Mouse (Mus musculus) granulocyte monocyte progenitor cell, adult 5-6 weeks (primary cell): ENCODE data around the gene Tnfrsf25. TPM values are rescaled to one million over a fixed set of nuclear protein-coding genes. Genes with fewer than 3 reads are reported as not detected.
A peak's percentile ranks its signal among the peaks of the same experiment; 100 is the strongest.

Source experiments
- ATAC-seq: replicated peaks from 2 replicates; pipeline ENCODE4 v1.8.0; 2016; ENCODE audit warnings: mild to moderate bottlenecking, moderate TSS enrichment, inconsistent platforms; ENCODE audit not compliant: poor library complexity, severe bottlenecking
- total RNA-seq, 2 experiments: library from RNA; stranded (forward) in 1 of 2; stranded (reverse) in 1 of 2; fragments of 200-712, 200-1000 nt in 1 of 2; fragments of >200 nt in 1 of 2; fragmentation: Nextera tagmentation in 1 of 2; gene quantifications; 2 replicates each; pipeline ENCODE4 v1.2.3; 2014 to 2017

Tnfrsf25 gene
- total RNA-seq, 2 experiments from 2014 or later = not detected

DNA sequence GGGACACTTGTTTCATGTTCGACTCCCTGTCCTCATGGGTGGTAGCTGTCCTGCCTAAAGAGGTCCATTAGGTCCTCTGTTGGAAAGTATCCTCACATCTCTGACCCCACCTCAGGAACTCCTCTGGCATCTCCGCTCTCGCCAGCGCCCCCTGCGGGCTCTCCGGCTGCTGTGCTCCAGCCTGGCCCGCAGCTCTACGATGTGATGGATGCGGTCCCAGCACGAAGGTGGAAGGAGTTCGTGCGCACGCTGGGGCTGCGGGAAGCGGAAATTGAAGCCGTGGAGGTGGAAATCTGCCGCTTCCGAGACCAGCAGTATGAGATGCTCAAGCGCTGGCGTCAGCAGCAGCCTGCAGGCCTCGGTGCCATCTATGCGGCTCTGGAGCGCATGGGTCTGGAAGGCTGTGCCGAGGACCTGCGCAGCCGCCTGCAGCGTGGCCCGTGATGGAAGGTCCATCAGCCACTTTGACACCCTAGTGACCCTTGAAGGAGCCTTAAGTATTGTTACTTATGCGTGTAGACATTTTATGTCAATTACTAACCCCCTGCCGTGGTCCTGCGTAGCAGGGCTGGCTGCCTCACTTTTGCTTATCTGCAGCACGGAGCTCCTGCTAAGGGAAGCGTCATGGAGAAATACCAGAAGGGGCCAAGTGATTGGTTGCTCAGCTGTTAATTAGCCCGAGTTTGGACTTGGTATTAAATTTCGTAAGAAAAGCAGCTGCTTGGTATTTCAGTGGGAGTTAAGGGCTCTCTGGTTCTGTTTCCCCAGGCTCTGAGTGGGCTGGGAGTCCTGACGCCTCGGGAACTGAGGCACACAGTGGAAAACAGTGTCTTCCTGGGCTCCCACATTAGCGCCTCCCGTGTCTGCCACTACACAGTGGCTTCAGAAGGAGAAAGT, 3.9 kb downstream of the Tnfrsf25 start:
- ATAC-seq = peak; percentile 26; the same call in 1 of the 2 replicates

DNA sequence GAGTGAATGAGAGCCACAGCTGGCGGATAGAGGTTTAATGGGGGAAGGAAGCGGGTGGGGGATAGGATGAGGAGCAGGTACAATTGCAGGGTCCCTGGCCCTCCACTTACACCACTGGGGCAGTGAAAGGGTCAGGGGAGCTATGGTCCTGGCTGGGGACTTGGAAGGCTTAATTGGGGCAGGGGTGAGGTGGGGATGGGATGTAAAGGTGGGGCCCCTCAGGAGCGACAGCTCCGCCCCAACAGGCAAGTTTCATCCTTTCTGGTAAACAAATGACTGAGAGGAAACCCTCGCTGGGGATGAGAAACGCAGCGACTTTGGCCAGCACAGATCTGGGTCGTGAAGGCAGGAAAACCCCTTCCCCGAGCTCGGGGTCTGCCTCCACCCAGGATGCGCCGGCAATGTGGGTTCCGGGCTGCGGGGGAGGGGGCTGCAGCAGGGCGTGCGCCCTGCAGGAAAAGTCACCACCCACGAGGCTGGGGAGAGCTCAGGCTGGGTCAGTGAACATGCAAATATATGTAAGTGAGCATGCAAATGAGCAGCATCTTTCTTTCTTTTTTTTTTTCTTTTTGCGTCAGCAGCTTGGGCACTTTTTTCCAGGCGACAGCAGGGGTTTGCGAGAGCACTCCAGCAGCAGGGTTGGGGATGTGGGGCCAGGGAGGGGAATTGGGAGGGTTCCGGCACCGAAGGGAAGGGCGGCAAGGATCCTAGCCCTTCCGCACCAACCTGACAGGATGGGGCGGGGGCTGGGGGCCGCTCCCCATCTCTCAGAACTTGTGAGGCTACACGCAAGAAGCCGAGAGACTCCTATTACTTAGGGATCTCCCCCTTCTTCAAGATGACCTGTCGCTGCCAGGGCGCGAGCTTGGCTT, 4.8 kb downstream of the Tnfrsf25 start:
- ATAC-seq = no peak

DNA sequence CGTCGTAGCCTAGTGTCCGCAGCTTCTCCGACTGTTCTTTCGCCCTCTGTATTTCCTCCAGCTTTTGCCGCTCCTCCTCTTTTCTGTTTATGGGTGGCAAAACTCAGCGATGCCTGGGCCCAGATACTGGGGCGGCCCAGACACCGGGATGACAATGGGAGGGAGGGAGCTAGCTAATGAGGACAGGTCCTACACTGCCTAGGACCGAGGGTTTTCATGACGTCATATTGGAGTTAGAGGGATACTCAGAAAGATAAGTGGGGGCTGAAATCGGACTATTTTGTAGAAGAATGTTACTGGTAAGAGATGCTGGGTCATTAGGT, 5.4 kb downstream of the Tnfrsf25 start:
- no peak for ATAC-seq

GRCm38 (mm10) chr4:152124361-152124961, 8.7 kb downstream of the Tnfrsf25 start:
- ATAC-seq = peak; percentile 51

DNA sequence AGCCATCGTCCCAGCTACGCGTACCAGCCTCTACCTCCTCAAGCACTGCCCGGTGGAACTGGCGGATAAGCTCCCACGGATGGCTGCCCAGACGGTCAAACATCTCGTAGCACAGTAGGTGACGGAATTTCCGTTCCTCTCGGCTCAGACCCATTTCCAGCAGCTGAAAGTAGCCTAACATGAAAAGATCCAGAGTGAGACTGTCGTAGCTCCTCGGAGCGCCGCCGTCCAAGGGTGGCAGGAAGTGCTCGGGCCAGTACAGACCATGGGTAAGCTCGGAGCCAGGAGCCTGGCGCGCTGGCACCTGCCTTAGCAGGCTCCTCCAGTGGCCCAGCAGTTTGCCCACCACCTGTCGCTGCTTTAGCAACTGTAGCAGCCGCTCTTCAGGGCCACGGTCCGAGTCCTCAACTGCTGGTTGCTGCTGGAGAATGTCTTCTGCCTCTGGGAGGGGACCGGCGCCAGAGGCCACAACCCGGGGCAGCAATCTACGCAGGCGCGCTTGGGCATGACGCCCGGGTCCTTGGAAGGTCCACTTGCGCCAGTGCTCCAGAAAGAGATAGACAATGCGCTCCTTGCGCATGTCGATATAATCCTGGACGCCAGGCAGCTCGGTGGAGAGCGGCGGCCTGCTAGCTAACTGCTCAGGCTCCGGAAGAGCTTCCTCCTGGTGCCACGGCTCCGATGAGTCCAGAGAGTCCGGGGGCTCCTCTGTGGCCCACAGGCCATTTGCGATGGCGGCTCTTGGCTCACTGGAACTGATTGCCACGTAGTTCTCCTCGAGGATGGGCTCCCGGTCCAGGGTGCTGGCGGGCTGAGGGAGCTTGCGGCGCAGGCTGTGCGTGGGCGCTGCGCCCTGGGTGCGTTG, 9.7 kb downstream of the Tnfrsf25 start:
- ATAC-seq = peak; percentile 7; the same call in 1 of the 2 replicates

- ATAC-seq = no peak
These were observed 10.5 kb downstream of the Tnfrsf25 start for GRCm38 (mm10) chr4:152126026-152126920.

- no peak for ATAC-seq
These were observed 12.2 kb downstream of the Tnfrsf25 start for GRCm38 (mm10) chr4:152127884-152128283.

GRCm38 (mm10) chr4:152128784-152129183, 13.1 kb downstream of the Tnfrsf25 start:
- no peak for ATAC-seq

- ATAC-seq = no peak
These were observed 13.7 kb downstream of the Tnfrsf25 start for GRCm38 (mm10) chr4:152129395-152129930.

GRCm38 (mm10) chr4:152130771-152131653, 15.3 kb downstream of the Tnfrsf25 start:
- ATAC-seq = peak; percentile 64

- ATAC-seq = peak; percentile 5; the same call in 1 of the 2 replicates
These were observed 16.4 kb downstream of the Tnfrsf25 start for GRCm38 (mm10) chr4:152131809-152132771.

DNA sequence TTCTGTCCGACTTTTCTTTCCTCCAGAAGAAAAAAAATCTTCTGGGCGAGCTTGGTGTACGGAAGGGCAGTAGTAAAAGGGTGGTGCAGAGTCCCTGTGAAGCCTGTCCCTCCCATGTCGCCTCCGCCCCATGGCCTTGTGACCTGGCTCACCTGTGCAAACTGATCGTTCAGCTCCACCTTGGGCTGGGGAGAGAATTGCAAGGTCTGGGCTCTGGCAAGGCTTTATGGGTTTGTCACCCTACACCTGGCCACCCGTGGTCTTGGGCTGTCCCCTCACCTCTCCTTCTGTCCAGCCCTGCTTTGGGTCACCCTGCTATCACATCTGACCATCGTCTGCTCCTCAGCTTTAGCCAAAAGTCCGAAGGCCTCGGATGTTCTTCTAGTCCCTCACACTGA, 17.0 kb downstream of the Tnfrsf25 start:
- no peak for ATAC-seq

DNA sequence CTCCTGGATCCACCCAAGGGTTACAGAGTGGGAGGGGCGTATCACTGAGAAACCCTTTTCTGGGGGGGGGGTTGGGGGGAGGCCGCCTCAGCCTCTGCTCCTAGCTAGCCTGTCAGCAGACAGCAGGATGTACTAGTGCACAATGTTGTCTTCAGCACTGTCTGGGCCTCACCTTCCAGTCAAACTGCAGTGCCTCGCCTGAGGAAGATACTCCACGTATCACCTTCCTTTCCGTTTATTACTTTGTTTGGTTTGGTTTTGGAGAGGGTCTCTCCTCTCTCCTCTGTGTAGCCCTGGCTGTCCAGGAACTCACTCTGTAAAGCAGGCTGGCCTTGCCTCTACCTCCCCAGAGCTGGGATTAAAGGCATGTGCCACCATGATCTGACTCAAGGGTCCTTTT, 17.5 kb downstream of the Tnfrsf25 start:
- ATAC-seq = no peak

- ATAC-seq = peak; percentile 38; the same call in 1 of the 2 replicates
These were observed 18.8 kb downstream of the Tnfrsf25 start for GRCm38 (mm10) chr4:152134507-152134906.

DNA sequence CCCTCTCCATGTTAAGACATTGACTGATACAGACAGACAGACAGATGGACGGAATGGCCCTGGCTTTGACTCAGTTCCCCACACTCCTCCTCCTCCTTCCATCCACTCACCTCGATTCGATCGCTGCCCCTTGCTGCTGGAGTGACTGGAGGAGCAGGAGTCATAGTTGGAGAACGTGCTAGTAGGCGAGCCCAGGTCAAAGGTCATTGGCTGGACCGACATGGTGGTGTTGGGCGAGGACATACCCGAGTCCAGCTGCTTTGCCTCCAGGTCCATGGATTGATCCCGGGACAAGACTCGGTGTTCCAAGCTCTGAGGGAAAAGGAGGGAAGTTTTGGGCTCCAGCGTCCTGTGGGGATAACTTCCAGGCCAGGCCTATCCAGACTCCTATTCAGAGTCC, 19.6 kb downstream of the Tnfrsf25 start:
- no peak for ATAC-seq

DNA sequence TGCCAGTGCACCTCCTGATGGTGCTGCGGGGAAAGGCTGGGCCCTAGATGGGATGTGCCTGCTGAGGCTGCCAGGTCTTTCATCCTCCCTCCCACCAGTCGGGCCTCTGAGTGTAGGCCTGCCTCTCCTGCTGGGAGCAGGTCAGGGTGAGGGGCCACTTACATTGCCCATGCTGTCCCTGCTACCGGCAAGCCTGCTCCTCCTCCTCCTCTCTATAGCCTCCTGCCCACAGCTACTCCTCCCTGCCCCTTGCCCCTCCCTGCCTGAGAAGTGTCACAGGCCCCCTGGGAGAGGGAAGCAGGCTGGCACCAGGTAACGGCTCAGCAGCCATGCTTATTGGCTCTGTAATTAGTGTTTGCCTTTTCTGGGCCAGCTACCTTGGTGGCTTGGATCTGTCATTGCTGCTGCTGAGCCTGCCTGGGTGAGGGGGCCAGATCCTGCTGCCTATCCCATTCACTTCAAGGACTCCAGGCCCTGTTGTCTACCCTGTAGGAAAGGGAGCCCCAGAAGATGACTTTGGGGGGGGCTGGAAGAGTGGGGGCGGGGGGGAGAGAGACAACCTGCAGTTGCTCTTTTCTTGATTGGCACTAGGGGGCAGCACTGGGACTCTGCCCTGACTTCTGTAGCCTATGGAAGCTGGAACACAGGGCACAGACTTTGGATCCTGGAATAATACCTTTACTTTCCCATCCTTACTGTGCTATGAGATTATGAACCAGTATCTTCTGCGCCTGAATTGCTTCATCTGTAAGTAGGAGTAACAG, 20.6 kb downstream of the Tnfrsf25 start:
- no peak for ATAC-seq
